9 mouse cellular contexts compared by ENCODE assay signal in the genomic region with DNA sequence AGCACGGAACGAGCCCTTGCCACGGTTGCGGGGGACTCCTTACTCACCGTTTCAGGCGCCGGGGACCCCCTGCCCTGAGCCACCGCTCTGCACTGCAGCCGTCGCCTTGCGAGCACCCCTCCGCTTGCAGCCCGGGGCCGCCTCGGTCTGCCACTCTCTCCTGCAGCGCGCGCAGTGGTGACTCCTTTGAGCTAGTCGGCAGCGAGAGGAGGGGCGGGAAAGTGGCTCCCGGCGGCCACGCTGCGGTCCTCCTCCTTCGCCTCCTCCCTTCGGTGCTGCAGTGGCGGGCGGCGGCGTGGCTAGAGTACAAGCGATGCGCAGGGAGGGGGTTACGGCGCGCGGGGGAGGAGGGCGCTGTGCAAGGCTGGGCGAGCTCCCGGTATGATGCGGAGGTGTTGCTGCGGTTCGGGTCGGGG. TPM values are rescaled to one million over a fixed set of nuclear protein-coding genes. Genes with fewer than 3 reads are reported as not detected.
DNase-seq lines count a peak whose midpoint lies in the region; ATAC-seq lines count a peak whose summit lies in the region.
"Had no signal": no experiment of that assay in that cellular context is flagged by ENCODE, and none has a peak within 500 bp of the region (broad histone marks: within the 10 kb centered on the region; RNA-seq: fewer than 3 reads in every experiment).

A gene (minus strand): TSS at position 177 of the 416 bp plus-strand sequence.

- ATAC-seq in embryonic facial prominence, embryonic 11.5 days (replicated peaks; ENCODE audit: insufficient number of reproducible peaks, low FRiP score, low TSS enrichment, low read depth) = peak; percentile 83
- peak; percentile 56 to 73 for ATAC-seq in hematopoietic stem cell, adult 5-6 weeks (replicated peaks in 1 of 2; ENCODE audit: insufficient read depth in 1 of 2, low FRiP score in 2 of 2, low TSS enrichment in 1 of 2, low read depth in 1 of 2, poor library complexity in 2 of 2, severe bottlenecking in 2 of 2)

- intact Hi-C loops in gastrocnemius, postnatal 36 days (cut with DNase I) = no loop called here
- intact Hi-C loops in left cerebral cortex, postnatal 14 days (cut with DNase I) = loop anchor here (5.0 kb wide), 1 partner anchor 255 kb away; a partner anchor contains a TSS

- peaks cover 41% of the 10 kb centered on the region for H3K27me3 ChIP-seq in embryonic facial prominence, embryonic 11.5 days (ENCODE audit: control insufficient read depth, insufficient read depth, low read length)
- H3K27me3 ChIP-seq: CH12.LX had no signal

- no peaks in the 10 kb centered on the region; the same call in 1 of the 2 replicates for H3K4me1 ChIP-seq in embryonic facial prominence, embryonic 11.5 days (ENCODE audit: control insufficient read depth, insufficient read depth, low read length)

- peak within 1 kb of the TSS; percentile 47 for H3K9ac ChIP-seq in embryonic facial prominence, embryonic 11.5 days (replicated peaks; ENCODE audit: low read length)

- no peaks in the 10 kb centered on the region for H3K9me3 ChIP-seq in embryonic facial prominence, embryonic 11.5 days (replicated peaks; ENCODE audit: control insufficient read depth, low read length)

- WGBS in embryonic facial prominence, embryonic 11.5 days = 1% methylated on average over 33 of the region's 44 CpGs

- DNase-seq in gastrocnemius, postnatal 10 days = peak; percentile 27
- no peak for DNase-seq in gastrocnemius, postnatal 36 days
- peak; percentile 64 for DNase-seq in Muller cell, postnatal 12 days (ENCODE audit: inconsistent ontology term)
- peak; percentile 81 for DNase-seq in embryonic facial prominence, embryonic 11.5 days (ENCODE audit: low spot score)
- peak; percentile 65 to 69 for DNase-seq in left cerebral cortex, postnatal 14 days (ENCODE audit: low spot score in 2 of 2)
- peak; percentile 77 for DNase-seq in neural tube, embryonic 10.5 days (ENCODE audit: extremely low spot score, low spot score)
- DNase-seq in yolk sac, embryonic 10.5 days (ENCODE audit: low spot score) = peak; percentile 18

- peak within 1 kb of the TSS; percentile 45 for H3K4me3 ChIP-seq in embryonic facial prominence, embryonic 11.5 days (ENCODE audit: low read depth, low read length)

- peak within 1 kb of the TSS; percentile 96 for H3K4me2 ChIP-seq in embryonic facial prominence, embryonic 11.5 days (ENCODE audit: low read depth, low read length)

- no peak within 1 kb of the TSS for H3K27ac ChIP-seq in embryonic facial prominence, embryonic 11.5 days (replicated peaks; ENCODE audit: low read depth, low read length)

- H3K36me3 ChIP-seq in embryonic facial prominence, embryonic 11.5 days (replicated peaks; ENCODE audit: control insufficient read depth, insufficient read depth, low read depth, low read length) = no peaks in the 10 kb centered on the region

RNA-seq across cellular contexts. Expression of the gene that starts here (rescaled TPM):
- total RNA-seq in gastrocnemius, postnatal 10 days (2021) = under 1 TPM; 0.47 to 0.66 TPM
- total RNA-seq in gastrocnemius, postnatal 36 days (2021) = under 1 TPM; 0.18 to 0.32 TPM
- polyA plus RNA-seq in embryonic facial prominence, embryonic 11.5 days (2014; fragmentation: Nextera tagmentation; extraction: Ambion mirVana) = 1.7 and 1.9 TPM in 2 replicates
- 1.4 TPM in 1 of 2 replicates, not detected in the other for total RNA-seq in hematopoietic stem cell, adult 5-6 weeks (2017)
- 10 to 100 TPM; 25.9 to 29.4 TPM for total RNA-seq in left cerebral cortex, postnatal 14 days (2021)

Comparison
In these comparisons a context has a peak if more than half of its experiments do, and no peak if none do; other contexts are left out.
1. RNA of the gene that starts here (total RNA-seq): 25.9 to 29.4 TPM in left cerebral cortex, postnatal 14 days; 1.4 TPM in hematopoietic stem cell, adult 5-6 weeks, 0.47 to 0.66 TPM in gastrocnemius, postnatal 10 days and 0.18 to 0.32 TPM in gastrocnemius, postnatal 36 days; every median in the first group is over 10 times any median in the second.
2. Peak in DNase-seq in gastrocnemius, postnatal 10 days; RNA of the gene not detected or under 1 TPM.
3. DNase-seq: peak in Muller cell, postnatal 12 days (single experiment), embryonic facial prominence, embryonic 11.5 days (single experiment), left cerebral cortex, postnatal 14 days (2 of 2), neural tube, embryonic 10.5 days (single experiment) and yolk sac, embryonic 10.5 days (single experiment); none in gastrocnemius, postnatal 36 days (0 of 2).